Mouse (Mus musculus): ENCODE measurements around the gene Ndufa4l2.

Gene Ndufa4l2

GRCm38 (mm10) chr10:127526048-127526447, 11.3 kb downstream of the Ndufa4l2 start:
- no peak for DNase-seq (ENCODE audit: low spot score in 2 of 2)

GRCm38 (mm10) chr10:127526681-127527080, 11.9 kb downstream of the Ndufa4l2 start:
- DNase-seq (ENCODE audit: low spot score in 2 of 2), result no peak

DNA sequence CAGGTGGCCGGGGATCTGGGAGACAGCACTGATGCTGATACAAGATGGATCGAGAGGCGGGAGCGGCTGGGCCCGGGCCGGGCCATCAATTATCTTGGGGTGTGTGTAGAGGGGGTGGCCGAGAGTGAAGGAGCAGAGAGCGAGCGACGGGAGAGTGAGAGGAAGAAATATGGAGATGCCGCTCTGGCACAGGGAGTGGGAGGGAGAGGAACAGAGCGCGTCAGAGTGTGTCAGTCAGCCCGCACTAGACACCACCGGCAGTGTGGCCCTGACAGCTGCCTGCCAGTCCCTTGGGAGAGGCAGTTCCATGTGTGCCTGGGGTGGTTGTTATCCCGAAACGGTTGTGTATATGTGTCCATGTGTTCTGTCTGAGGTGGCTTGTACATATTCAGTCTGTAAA, 12.7 kb downstream of the Ndufa4l2 start:
- no peak for DNase-seq (ENCODE audit: low spot score in 2 of 2)

DNA sequence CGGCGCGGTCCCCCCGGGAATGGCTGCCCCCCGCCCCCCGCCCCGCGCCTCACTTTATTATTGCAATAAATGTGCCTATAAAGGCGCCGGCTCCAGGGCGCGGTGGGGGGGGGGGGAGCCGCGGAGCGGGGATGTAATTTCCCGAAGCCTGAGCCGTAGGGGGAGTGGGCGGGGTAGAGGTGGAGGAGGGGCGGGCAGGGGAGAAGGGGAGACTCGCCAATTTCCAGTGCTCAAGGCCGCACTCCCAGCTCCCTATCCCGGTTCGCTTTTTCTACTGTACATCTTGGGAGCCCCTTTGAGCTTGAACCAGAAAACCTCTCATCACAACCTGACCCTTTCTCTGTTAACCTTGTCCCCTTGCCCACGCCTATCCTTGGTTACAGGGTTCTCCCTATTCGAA, 16.2 kb downstream of the Ndufa4l2 start:
- no peak for DNase-seq (ENCODE audit: low spot score in 2 of 2)

GRCm38 (mm10) chr10:127531548-127531947, 16.8 kb downstream of the Ndufa4l2 start:
- no peak for DNase-seq (ENCODE audit: low spot score in 2 of 2)

- no peak for DNase-seq (ENCODE audit: low spot score in 2 of 2)
Observed at GRCm38 (mm10) chr10:127534036-127534928, 19.5 kb downstream of the Ndufa4l2 start, which contains the start of gene Nxph4. Gene Nxph4 (minus strand): TSS chr10:127534559.

GRCm38 (mm10) chr10:127534929-127535384, 20.2 kb downstream of the Ndufa4l2 start:
- no peak for DNase-seq (ENCODE audit: low spot score in 2 of 2)

DNA sequence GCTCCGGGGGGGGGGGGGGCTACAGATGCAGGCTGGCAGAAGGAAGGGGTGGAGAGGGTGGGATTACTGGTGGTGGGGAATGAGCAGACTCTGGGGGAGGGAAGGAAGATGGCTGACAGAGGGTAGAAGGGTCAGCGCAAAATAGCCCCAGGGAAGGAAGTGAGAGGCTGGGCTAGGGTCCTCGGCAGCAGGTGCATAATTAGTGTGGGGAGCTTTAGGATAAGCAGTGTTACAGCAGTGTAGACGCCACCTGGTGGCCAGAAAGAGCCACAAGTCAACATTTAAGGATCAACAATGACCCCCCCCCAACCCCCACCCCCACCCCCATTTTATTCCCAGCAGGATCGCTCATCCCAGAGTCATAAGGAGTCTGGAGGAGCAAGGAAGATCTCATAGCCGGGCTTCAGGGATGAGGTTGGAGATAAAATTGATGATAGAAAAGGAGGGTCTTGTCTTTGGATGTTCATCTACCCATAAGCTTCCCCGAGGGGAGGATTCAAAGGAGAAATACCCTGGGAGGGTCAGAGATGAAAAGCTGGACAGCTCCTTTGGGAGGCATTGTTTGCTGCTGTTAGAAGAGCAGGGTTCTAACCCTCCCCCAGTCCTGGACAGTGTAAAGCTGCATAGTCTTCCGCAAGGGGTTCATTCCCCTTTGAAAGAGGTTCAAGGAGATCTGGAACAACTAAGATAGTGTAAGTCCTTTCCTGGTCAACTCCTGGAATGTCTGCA, 22.0 kb downstream of the Ndufa4l2 start:
- DNase-seq (ENCODE audit: low spot score in 2 of 2), result no peak

DNA sequence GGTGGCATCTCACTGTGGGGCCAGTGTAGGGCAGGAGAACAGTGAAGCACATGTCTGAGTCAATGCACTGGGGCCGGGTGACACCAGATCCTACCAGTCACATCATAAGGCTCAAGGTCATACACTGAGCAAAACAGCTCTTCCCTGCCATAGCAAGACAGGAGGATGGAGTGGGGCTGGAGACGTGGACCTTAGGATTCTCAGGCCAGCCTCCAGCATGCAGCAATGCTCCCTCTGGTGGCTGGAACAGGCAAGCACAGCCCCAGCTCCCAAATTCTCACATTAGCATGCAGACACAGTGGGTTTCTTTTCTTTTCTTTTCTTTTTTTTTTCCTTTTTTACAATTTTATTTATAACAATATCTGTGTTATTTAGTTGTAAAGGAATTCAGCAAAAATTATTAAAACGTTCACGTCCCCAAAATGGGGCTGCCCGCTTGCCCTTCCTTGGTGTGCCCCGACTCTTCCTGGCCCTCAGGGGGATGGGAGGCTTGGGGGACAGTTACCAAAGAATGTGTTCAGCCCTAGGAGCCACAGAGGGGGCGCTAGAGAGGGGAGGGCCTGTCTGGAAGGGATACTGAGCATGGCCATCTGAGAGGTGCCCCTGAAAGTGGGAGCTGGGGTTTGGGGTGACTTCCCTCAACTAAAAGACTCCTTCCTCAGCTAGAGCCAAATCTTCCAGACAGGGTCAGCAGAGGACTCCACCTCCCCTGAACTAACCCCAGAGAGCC, 23.3 kb downstream of the Ndufa4l2 start:
- peak; percentile 69 to 80 for DNase-seq (ENCODE audit: low spot score in 2 of 2)

DNA sequence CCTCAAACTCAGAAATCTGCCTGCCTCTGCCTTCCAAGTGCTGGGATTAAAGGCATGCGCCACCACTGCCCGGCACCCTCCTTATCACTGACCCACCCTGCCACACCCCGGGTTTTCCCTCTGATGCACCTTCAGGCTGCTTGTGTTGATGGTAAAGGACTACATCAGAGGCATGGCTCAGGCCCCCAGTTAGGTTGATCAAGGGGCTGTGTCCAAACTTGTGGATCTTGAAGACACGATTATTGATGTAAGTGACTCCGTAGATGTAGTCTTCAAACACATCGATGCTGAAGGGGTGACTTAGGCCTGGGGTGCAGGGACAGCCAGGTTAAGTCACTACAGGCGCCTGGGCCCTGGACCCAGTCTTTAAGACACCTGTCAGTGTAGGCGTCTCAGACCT, 26.7 kb downstream of the Ndufa4l2 start:
- DNase-seq (ENCODE audit: low spot score in 2 of 2), result no peak

GRCm38 (mm10) chr10:127542084-127542483, 27.3 kb downstream of the Ndufa4l2 start:
- DNase-seq (ENCODE audit: low spot score in 2 of 2), result no peak

DNA sequence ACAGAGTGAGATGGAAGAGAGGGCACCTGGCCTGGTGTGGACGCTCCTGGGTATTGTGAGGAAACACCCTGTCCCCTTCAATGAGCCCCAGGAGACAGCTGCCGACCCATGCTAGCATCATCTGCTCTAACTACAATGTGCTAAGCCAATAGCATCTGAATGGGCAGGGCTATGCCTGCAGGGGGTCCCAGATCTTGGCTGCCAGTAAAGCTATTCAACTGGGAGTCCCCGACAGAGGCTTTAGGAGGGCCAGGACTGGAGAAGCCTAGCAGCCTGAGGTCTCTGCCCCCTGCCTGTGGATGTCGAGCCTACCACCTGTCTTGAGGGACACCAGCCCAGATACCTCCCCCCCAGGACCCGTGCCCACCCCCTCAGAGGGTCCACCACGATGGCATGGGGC, 28.0 kb downstream of the Ndufa4l2 start:
- DNase-seq (ENCODE audit: low spot score in 2 of 2), result no peak

- no peak for DNase-seq (ENCODE audit: low spot score in 2 of 2)
Observed at GRCm38 (mm10) chr10:127543916-127544315, 29.1 kb downstream of the Ndufa4l2 start.

DNA sequence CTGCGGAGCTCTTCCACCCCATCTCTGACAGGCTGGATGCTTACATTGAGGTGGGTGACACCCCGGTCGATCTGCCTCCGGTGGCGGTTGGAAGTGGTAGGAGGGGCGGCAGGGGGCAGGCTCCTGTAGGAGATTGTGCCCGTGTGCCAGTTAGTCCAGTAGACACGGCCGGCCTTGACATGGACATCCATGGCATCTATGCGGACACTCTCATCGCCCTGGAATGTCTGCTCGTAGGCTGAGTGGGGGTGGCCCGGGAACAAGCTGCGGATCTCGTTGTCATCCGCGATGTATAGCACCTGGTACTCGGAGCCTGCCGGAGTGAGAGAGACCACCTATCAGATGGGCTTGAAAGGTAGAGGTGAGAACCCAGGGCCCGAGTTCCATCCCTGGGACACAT, 29.6 kb downstream of the Ndufa4l2 start:
- no peak for DNase-seq (ENCODE audit: low spot score in 2 of 2)

DNA sequence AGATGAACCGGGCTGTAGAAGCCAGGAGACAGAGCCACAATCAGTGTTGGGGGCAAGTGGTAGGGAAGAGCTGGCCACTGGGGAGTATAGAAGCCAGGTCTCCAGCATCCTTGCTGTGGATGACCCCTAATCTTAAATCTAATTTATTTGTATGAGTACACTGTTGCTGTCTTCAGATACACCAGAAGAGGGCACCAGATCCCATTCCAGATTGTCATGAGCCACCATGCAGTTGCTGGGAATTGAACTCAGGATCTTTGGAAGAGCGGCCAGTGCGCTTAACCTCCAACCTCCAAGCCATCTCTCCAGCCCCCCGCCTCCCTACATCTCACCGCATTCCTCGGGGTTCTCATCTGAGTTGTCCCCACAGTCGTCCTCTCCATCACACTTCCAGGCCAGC, 31.7 kb downstream of the Ndufa4l2 start:
- no peak for DNase-seq (ENCODE audit: low spot score in 2 of 2)

GRCm38 (mm10) chr10:127548236-127548635, 33.5 kb downstream of the Ndufa4l2 start:
- no peak for DNase-seq (ENCODE audit: low spot score in 2 of 2)

- no peak for DNase-seq (ENCODE audit: low spot score in 2 of 2)
Observed at GRCm38 (mm10) chr10:127549892-127550291, 35.1 kb downstream of the Ndufa4l2 start.

GRCm38 (mm10) chr10:127555703-127556102, 40.9 kb downstream of the Ndufa4l2 start:
- DNase-seq (ENCODE audit: low spot score in 2 of 2), result no peak

- DNase-seq (ENCODE audit: low spot score in 2 of 2), result no peak
Observed at GRCm38 (mm10) chr10:127557397-127557796, 42.6 kb downstream of the Ndufa4l2 start.

- no peak for DNase-seq (ENCODE audit: low spot score in 2 of 2)
Observed at GRCm38 (mm10) chr10:127561145-127561544, 46.4 kb downstream of the Ndufa4l2 start.

- no peak for DNase-seq (ENCODE audit: low spot score in 2 of 2)
Observed at GRCm38 (mm10) chr10:127563840-127564239, 49.1 kb downstream of the Ndufa4l2 start.

DNA sequence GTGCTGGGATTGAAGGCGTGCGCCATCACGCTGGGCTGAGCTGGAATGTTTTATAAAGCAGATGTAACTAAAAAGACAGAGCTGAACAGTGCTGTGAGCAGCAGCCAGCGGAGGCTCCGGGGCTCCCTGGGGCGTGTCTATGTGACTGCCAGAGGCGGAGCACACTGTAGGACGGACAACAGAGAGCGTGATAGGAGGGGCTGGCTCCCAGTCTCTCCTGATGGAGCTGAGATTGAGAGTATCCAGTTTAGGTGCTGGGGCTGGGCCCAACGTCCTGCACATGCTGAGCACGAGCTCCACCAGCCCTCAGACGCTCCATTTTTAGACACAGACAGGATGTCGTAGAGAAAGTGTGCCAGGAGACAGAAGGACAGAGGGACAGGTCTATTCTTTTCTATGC, 49.5 kb downstream of the Ndufa4l2 start:
- no peak for DNase-seq (ENCODE audit: low spot score in 2 of 2)
